Mouse (Mus musculus) neural tube, embryonic 11.5 days (tissue): ENCODE results near the gene Reck. TPM values are rescaled to one million over a fixed set of nuclear protein-coding genes. Genes with fewer than 3 reads are reported as not detected.
A peak's percentile ranks its signal among the peaks of the same experiment; 100 is the strongest.

Source experiments
- ATAC-seq: fragments of 200-750 bp; cut with Nextera tagmentation; 2 replicates; pipeline ENCODE4 v1.8.0; 2017; ENCODE audit warnings: moderate number of reproducible peaks, mild to moderate bottlenecking, moderate TSS enrichment, moderate library complexity; ENCODE audit not compliant: insufficient read depth, low FRiP score, low TSS enrichment
- DNase-seq: peaks from one replicate; pipeline ENCODE4 v3.0.0-alpha.2; 2015; ENCODE audit warnings: low spot score
- H3K27ac ChIP-seq: fragments of 300-500 bp; sonication (generic); 2 replicates; pipeline ENCODE4 v1.5.1; 2014; ENCODE audit warnings: low read depth, mild to moderate bottlenecking, low read length
- H3K27me3 ChIP-seq: fragments of 300-500 bp; sonication (generic); 2 replicates; pipeline ENCODE4 v1.6.1; 2014; ENCODE audit warnings: mild to moderate bottlenecking, low read length, mixed read lengths; ENCODE audit not compliant: control insufficient read depth, insufficient read depth
- H3K36me3 ChIP-seq: fragments of 300-500 bp; sonication (generic); 2 replicates; pipeline ENCODE4 v1.6.1; 2014; ENCODE audit warnings: mild to moderate bottlenecking, low read length, moderate library complexity, mixed read lengths; ENCODE audit not compliant: control insufficient read depth, insufficient read depth
- H3K4me1 ChIP-seq: fragments of 300-500 bp; sonication (generic); 2 replicates; pipeline ENCODE4 v1.6.1; 2014; ENCODE audit warnings: low read length, mixed read lengths; ENCODE audit not compliant: control insufficient read depth, insufficient read depth
- H3K4me2 ChIP-seq: fragments of 300-500 bp; sonication (generic); 2 replicates; pipeline ENCODE4 v1.6.1; 2014; ENCODE audit warnings: low read depth, mild to moderate bottlenecking, moderate library complexity
- H3K4me3 ChIP-seq: fragments of 300-500 bp; sonication (generic); 2 replicates; pipeline ENCODE4 v1.5.1; 2014; ENCODE audit warnings: low read depth, low read length
- H3K9ac ChIP-seq: fragments of 300-500 bp; sonication (generic); 2 replicates; pipeline ENCODE4 v1.6.1; 2014; ENCODE audit warnings: mild to moderate bottlenecking, low read length
- H3K9me3 ChIP-seq: fragments of 300-500 bp; sonication (generic); 2 replicates; pipeline ENCODE4 v1.6.1; 2016; ENCODE audit warnings: low read length; ENCODE audit not compliant: control insufficient read depth
- WGBS: fragments of 180-500 bp; shearing (Covaris S2); extraction: QIAGEN DNeasy Blood & Tissue Kit; methylation state at CpG from one replicate; pipeline ENCODE4 v1.1.7; 2014; 5-methylcytosine and 5-hydroxymethylcytosine counted together
- polyA plus RNA-seq: library from polyadenylated mRNA; unstranded; fragments of >200 nt; fragmentation: Nextera tagmentation; extraction: Ambion mirVana; gene quantifications from 2 replicates; pipeline ENCODE4 v1.2.1, GENCODE M21; 2014

Reck gene
- polyA plus RNA-seq, 1 experiment from 2014 or later, result 15.9 TPM

DNA sequence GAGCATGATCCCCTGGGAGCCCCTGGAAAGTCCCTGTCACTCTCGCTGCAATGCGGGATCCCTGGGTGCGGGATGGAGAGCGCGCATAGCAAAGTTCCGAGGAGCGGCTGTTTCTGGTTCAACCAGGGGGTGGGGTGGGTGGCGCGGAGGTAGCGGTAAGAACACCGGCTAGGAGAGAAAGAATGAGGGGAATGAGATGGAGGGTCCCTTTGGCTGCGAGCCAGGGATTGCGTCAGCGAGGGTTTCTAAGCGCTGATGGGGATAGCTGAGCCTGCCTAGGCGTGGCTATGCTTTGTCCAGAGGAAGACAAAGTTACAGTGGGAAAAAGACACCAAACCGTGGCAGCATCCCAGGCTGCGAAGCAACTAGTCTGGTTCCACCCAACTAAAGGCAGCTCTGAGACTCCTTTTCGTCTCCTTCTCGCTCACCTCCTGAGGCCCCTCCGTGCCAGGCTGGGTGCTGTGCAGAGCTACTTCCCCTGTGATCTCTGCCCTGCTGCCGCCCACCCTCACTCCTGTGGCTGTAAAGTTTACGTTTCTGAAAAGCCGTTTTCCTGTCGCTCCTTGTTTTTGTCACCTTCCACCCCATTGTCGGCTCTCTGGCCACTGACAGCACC is 82.6 kb downstream of the Reck start:
- no peaks in the 10 kb centered on the region for H3K36me3 ChIP-seq
- no peaks in the 10 kb centered on the region for H3K27me3 ChIP-seq
- peak overlapping the region; percentile 70 for H3K27ac ChIP-seq
- WGBS, result 0% methylated on average over 26 of the region's 26 CpGs
- DNase-seq (peak; percentile 89), ATAC-seq (peak; percentile 87)
- H3K4me1 ChIP-seq, result peaks cover 15% of the 10 kb centered on the region
- peak overlapping the region; percentile 77 for H3K4me3 ChIP-seq
- peak overlapping the region; percentile 92 for H3K4me2 ChIP-seq
- H3K9ac ChIP-seq, result peak overlapping the region; percentile 85
- no peaks in the 10 kb centered on the region for H3K9me3 ChIP-seq

DNA sequence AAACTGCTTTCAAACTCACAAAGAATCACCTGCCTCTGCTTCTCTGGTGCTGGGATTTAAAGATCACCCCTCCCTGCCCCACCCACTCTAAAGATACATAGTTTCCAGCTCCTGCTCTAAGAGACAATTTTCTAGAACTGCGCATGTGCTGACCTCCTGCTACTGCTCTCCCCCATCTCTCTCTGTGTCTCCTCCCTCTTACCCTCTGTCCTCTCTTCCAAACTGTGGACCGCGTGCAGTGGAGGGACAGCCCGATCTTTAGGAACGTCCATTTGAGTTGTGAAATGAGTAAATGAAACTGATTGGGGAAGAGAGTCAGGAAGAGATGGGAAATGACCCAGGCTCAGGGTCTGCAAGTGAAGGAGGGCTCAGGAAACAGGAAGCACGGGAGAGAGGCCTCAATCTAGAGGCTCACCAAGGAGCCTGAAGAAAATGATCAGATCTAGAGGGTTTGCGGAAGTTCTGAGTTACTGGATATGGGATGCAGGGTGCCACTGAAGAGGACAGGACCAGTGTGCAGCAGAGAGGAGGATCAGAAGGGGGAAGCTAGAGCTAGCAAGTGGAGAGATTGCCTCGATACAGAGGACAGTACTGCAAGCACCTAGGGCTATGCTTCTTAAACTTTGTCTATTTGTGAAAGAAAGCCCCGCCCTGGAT is 84.3 kb downstream of the Reck start:
- H3K4me1 ChIP-seq, result peaks cover 15% of the 10 kb centered on the region
- WGBS, result 68% methylated on average over 9 of the region's 9 CpGs
- H3K4me2 ChIP-seq, result peak overlapping the region; percentile 12; the same call in 1 of the 2 replicates
- DNase-seq (no peak), ATAC-seq (no peak)
- H3K9me3 ChIP-seq, result no peaks in the 10 kb centered on the region
- no peak overlapping the region for H3K4me3 ChIP-seq
- no peaks in the 10 kb centered on the region for H3K36me3 ChIP-seq
- H3K27ac ChIP-seq, result no peak overlapping the region
- no peak overlapping the region for H3K9ac ChIP-seq
- no peaks in the 10 kb centered on the region for H3K27me3 ChIP-seq

DNA sequence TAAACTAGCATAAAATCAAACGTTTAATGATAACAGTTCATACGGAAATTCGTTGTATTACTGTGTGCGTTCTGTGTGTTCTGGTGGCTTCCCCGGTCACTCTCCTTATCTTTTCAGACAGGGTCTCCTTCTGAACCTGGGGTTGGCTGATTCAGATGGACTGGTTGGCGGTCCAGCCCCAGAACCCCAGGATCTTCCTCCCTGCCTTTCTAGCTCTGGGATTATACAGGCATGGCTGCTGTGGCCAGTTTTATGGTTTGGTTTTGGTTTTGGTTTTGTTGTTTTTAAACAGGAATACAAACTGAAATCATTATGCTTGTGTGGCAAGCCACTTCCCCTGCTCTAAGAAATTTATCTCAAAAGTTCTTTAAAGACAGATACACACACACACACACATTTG is 84.9 kb downstream of the Reck start:
- H3K4me2 ChIP-seq, result no peak overlapping the region; the same call in 1 of the 2 replicates

DNA sequence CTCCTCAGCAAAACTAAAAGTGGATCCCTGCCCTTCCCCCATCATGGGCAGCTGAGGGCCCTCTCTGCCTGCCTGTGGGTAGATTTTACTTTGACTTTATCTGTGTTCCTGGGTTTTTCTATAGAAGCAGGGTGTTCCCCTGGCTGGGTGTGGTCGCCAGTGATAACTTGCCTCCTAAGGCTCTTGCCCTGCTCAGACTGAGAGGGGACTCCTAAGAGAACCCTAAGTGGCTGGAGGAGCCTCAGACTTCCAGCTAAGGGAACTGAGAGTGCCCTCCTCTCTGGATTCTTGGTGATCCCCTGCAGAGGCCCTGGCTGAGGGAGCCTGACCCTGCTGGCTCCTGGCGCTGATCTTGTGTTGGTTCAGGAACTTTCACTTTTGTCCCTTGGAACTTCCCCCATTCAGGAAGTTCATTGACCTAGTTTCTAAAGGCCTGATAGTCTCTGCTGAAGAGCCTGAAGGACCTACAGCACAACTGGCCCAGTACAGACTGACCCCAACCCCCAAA is 89.0 kb downstream of the Reck start:
- WGBS, result 62% methylated on average over 2 of the region's 2 CpGs
- peaks cover 12% of the 10 kb centered on the region for H3K4me1 ChIP-seq
- no peak overlapping the region for H3K9ac ChIP-seq
- H3K4me3 ChIP-seq, result no peak overlapping the region
- H3K27ac ChIP-seq, result no peak overlapping the region
- no peaks in the 10 kb centered on the region for H3K9me3 ChIP-seq
- no peak for ATAC-seq
- no peak for DNase-seq
- no peaks in the 10 kb centered on the region for H3K36me3 ChIP-seq
- no peaks in the 10 kb centered on the region for H3K27me3 ChIP-seq
- H3K4me2 ChIP-seq, result no peak overlapping the region

More for the DNA sequence above, 84.9 kb downstream of the Reck start:
- Histone ChIP-seq H3K9ac (no peak overlapping the region), H3K9me3 (no peaks in the 10 kb centered on the region), H3K27me3 (no peaks in the 10 kb centered on the region), H3K27ac (no peak overlapping the region), H3K4me3 (no peak overlapping the region), H3K36me3 (no peaks in the 10 kb centered on the region), H3K4me1 (peaks cover 15% of the 10 kb centered on the region)
- DNase-seq (no peak), ATAC-seq (no peak)
- 90% methylated on average over 6 of the region's 6 CpGs for WGBS

DNA sequence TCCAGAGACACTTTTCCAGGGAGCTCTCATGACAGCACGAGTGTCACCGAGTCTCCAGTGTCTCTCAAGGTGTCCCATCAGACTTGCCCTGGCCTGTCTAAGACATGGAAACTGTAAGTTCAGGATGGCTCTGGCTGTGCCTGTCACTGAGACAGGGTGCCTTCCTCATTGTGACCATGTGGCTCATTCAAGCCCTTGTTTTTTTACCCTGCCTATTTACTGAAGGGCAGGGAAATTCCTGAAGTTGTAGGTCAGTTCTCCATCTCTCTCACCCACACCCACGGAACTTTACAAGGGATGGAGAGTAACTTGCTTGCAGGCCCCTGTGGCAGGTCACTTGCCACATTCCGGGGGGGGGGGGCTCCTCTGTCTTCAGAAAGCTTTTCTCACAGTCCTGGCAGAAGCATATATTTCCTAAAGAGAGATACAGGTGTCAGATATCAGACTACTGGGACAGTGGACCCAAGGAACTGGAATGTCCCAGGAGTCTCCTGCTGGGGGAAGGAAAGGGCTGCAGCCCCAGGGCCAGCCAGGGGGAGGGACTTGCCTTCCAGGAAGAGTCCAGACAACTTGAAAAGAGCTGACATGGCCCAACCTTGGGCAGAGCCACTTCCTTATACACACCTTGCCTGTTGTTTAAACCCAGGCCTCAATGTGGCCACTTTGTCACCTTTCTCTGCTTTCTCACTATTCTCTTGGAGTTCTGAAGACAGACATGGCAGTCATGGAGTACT is 89.8 kb downstream of the Reck start:
- Histone ChIP-seq H3K36me3 (no peaks in the 10 kb centered on the region), H3K4me2 (no peak overlapping the region), H3K9me3 (no peaks in the 10 kb centered on the region), H3K27me3 (no peaks in the 10 kb centered on the region), H3K27ac (no peak overlapping the region), H3K9ac (no peak overlapping the region), H3K4me3 (no peak overlapping the region), H3K4me1 (peaks cover 8% of the 10 kb centered on the region)
- DNase-seq (no peak), ATAC-seq (no peak)
- WGBS, result 35% methylated on average over 4 of the region's 4 CpGs

DNA sequence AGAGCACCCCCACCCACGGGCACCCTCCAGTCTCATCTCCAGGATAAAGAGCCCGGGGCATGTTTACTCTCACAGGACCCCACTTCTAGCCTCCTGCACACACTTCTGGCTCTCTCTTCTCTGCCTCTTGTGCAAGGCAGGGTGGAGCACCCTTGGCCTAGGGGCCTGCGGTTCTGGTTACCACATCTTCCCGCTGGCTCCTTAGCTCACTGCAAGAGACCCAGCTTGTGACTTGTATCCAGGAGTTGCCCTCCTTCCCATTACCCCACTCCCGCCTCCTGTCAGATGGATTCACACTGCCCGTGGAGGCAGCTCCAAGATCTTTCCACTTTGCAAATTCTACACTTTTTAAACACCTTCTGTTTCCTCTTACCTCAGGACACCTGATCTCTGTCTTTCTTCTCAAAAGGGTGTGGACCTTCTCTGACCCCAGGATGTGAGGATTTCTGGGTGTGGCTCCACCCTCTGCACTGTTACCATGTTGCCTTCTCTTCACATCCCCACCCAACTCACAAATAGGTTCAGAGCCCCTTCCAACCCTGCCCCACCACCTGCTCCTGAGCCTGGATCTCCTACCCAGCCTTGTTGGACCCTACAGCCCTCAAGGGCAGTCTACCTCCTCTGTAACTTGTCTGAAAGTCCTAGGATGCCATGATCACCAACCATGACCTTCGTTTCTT is 90.7 kb downstream of the Reck start:
- no peak overlapping the region for H3K4me3 ChIP-seq
- H3K9ac ChIP-seq, result no peak overlapping the region
- no peak overlapping the region for H3K27ac ChIP-seq
- H3K9me3 ChIP-seq, result no peaks in the 10 kb centered on the region
- H3K4me2 ChIP-seq, result no peak overlapping the region
- H3K36me3 ChIP-seq, result no peaks in the 10 kb centered on the region
- H3K4me1 ChIP-seq, result peaks cover 8% of the 10 kb centered on the region
- no peak for DNase-seq
- no peak for ATAC-seq
- WGBS, result 83% methylated on average over 7 of the region's 7 CpGs
- H3K27me3 ChIP-seq, result no peaks in the 10 kb centered on the region

DNA sequence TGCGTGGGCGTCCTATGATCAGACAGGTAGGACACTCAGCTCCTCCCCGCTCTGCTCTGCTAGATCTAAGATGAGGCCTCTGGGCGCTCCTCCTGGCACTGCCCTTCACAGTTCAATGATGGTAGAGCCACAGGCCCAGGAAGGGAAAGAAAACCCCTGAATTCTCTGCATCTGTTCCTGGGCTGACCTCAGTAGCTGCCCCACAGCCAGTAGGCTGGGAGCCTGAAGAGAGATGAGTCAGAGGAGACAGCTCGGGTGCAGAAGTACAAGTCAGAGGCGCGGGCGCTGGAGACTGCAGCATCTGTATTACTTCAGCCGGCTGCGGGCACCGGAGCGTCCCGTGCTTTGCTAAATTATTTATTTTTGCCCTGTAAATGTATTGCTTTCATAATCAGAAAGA is 93.3 kb downstream of the Reck start:
- H3K36me3 ChIP-seq, result no peaks in the 10 kb centered on the region
- H3K4me1 ChIP-seq, result peaks cover 21% of the 10 kb centered on the region
- H3K9ac ChIP-seq, result no peak overlapping the region
- WGBS, result 52% methylated on average over 13 of the region's 13 CpGs
- DNase-seq (no peak), ATAC-seq (no peak)
- H3K27me3 ChIP-seq, result no peaks in the 10 kb centered on the region
- H3K9me3 ChIP-seq, result no peaks in the 10 kb centered on the region
- no peak overlapping the region for H3K4me2 ChIP-seq
- no peak overlapping the region for H3K27ac ChIP-seq
- no peak overlapping the region for H3K4me3 ChIP-seq

DNA sequence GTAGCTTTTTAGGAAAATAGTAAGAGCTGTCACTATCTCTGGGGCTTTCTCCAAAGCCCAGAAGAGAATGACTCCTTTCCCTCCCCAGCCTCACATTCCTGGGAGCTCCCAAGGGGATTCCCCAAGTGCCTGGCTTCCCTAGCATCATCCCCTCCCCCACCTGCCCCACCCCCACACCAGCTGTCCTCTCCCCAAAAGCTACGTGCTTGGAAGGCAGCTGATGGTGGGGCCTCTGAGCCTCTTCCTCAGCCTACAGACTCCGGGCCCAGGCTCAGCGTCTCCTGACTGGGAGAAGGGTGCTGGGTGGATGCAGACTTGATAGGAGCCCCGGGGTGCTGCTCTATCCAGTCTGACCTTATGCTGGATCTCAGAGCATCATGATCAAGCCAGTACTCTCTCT is 94.0 kb downstream of the Reck start:
- H3K4me3 ChIP-seq, result no peak overlapping the region
- H3K4me2 ChIP-seq, result no peak overlapping the region
- H3K4me1 ChIP-seq, result peaks cover 21% of the 10 kb centered on the region
- H3K9me3 ChIP-seq, result no peaks in the 10 kb centered on the region
- H3K36me3 ChIP-seq, result no peaks in the 10 kb centered on the region
- no peak overlapping the region for H3K9ac ChIP-seq
- no peak overlapping the region for H3K27ac ChIP-seq
- WGBS, result 9% methylated on average over 4 of the region's 4 CpGs
- ATAC-seq, result no peak
- DNase-seq, result peak; percentile 50
- no peaks in the 10 kb centered on the region for H3K27me3 ChIP-seq
